Mouse (Mus musculus) urinary bladder, postnatal 14 days (tissue): Measurements from ENCODE around the gene Rbmy.
"Not testable (repeated sequence)": the region's sequence is repeated elsewhere in the genome, so short reads cannot be mapped to it uniquely, and the experiment has no call there.

Experiments used
- DNase-seq: peaks from one replicate; pipeline ENCODE4 v3.0.0; 2021; ENCODE audit warnings: low spot score

Gene Rbmy

DNA sequence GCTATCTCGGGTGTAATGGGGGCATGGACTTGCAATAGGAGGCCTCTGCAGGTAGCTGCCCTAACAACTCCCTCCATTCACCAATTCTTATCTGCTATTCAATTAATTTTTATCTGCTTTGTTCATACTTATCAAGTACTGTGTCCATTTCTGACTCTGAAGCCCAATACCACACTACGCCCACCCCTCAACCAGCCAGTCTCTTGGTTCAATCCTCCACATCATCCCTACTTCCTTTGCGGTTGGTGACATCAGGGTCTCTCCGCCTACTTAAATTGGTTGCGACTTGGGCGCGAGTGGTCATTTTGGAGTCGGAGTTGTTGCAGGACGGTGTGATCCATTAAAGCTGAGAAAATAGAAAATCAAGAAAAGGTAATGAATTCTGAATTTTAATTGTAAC is at the start of gene Rbmy, which contains the start of gene Gm10256:
Rbmy (plus strand) TSS at position 301 of the 400 bp plus-strand sequence.
Gm10256 (plus strand) TSS at position 320 of the 400 bp plus-strand sequence.
- DNase-seq = not testable (repeated sequence)

DNA sequence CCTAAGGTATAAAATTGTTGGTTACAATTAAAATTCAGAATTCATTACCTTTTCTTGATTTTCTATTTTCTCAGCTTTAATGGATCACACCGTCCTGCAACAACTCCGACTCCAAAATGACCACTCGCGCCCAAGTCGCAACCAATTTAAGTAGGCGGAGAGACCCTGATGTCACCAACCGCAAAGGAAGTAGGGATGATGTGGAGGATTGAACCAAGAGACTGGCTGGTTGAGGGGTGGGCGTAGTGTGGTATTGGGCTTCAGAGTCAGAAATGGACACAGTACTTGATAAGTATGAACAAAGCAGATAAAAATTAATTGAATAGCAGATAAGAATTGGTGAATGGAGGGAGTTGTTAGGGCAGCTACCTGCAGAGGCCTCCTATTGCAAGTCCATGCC is 34.4 kb upstream of the Rbmy start, which contains the start of gene Gm4064:
Gm4064 (minus strand) TSS at position 101 of the 400 bp plus-strand sequence.
- not testable (repeated sequence) for DNase-seq
